Mouse (Mus musculus) lung, postnatal 0 days (tissue): ENCODE results near the gene Socs3.

Experiments
- CTCF ChIP-seq: IDR thresholded peaks from 2 replicates; pipeline ENCODE4 v1.5.1; 2016; ENCODE audit warnings: antibody characterized with exemption, mild to moderate bottlenecking
- EP300 ChIP-seq: IDR thresholded peaks from 2 replicates; pipeline ENCODE4 v1.6.1; 2016; ENCODE audit warnings: antibody characterized with exemption, mild to moderate bottlenecking, control low read depth

GRCm38 (mm10) chr11:117987032-117987451 is 17.2 kb upstream of the Socs3 start:
- TF ChIP-seq CTCF (no peak), EP300 (peak; percentile 96)
